11 mouse cellular contexts compared by ENCODE assay signal in genomic region chr7:101908367-101908766, GRCm38 (mm10). TPM values are rescaled to one million over a fixed set of nuclear protein-coding genes. Genes with fewer than 3 reads are reported as not detected.
DNase-seq lines count a peak whose midpoint lies in the region; ATAC-seq and TF ChIP-seq lines count a peak whose summit lies in the region.
"Had no signal": no experiment of that assay in that cellular context is flagged by ENCODE, and none has a peak within 500 bp of the region (broad histone marks: within the 10 kb centered on the region; RNA-seq: fewer than 3 reads in every experiment).

No protein-coding gene starts in this region.

- DNase-seq in layer of hippocampus, adult 2 months (ENCODE audit: low spot score in 2 of 2), result no peak
- no peak for DNase-seq in layer of hippocampus, postnatal 10 days (ENCODE audit: low spot score in 2 of 2)
- no peak for DNase-seq in embryonic facial prominence, embryonic 10.5 days (ENCODE audit: low spot score)
- DNase-seq in lung, postnatal 36 days, result peak; percentile 37
- DNase-seq in urinary bladder, postnatal 36 days (ENCODE audit: low spot score in 2 of 2), result no peak
- DNase-seq in frontal cortex, postnatal 25 days (ENCODE audit: low spot score in 2 of 2), result no peak
- DNase-seq in ovary, postnatal 14 days (ENCODE audit: low spot score), result no peak
- DNase-seq: thymus, postnatal 36 days had no signal

- H3K9me3 ChIP-seq in embryonic facial prominence, embryonic 10.5 days, result no peaks in the 10 kb centered on the region
- no peaks in the 10 kb centered on the region for H3K9me3 ChIP-seq in intestine, embryonic 16.5 days (ENCODE audit: control insufficient read depth, low read length)

- 0 out of 2 replicates have a peak overlapping the region, but pooled peaks have one; percentile 22 for H3K9ac ChIP-seq in intestine, embryonic 16.5 days (ENCODE audit: low read depth, low read length)

- no peak for TF ChIP-seq CTCF in layer of hippocampus, adult 2 months (conservative IDR thresholded peaks at IDR 0.05)

- WGBS in embryonic facial prominence, embryonic 10.5 days, result 85% methylated on average over 4 of the region's 4 CpGs
- WGBS in intestine, embryonic 16.5 days, result 67% methylated on average over 4 of the region's 4 CpGs

- peaks cover 54% of the 10 kb centered on the region for H3K36me3 ChIP-seq in embryonic facial prominence, embryonic 10.5 days (replicated peaks)
- H3K36me3 ChIP-seq in intestine, embryonic 16.5 days (ENCODE audit: control insufficient read depth, insufficient read depth, low read length), result peaks cover 14% of the 10 kb centered on the region

- ATAC-seq in intestine, embryonic 16.5 days, result no peak

- H3K4me1 ChIP-seq in embryonic facial prominence, embryonic 10.5 days, result peaks cover 21% of the 10 kb centered on the region
- peaks cover 21% of the 10 kb centered on the region for H3K4me1 ChIP-seq in intestine, embryonic 16.5 days (ENCODE audit: control insufficient read depth, insufficient read depth, low read length)

- peak overlapping the region; percentile 100 for H3K27ac ChIP-seq in layer of hippocampus, adult 2 months
- no peak overlapping the region for H3K27ac ChIP-seq in embryonic facial prominence, embryonic 10.5 days (replicated peaks)
- H3K27ac ChIP-seq in intestine, embryonic 16.5 days (ENCODE audit: low read length), result 0 out of 2 replicates have a peak overlapping the region, but pooled peaks have one; percentile 14

- no peak overlapping the region for H3K4me3 ChIP-seq in layer of hippocampus, adult 2 months
- H3K4me3 ChIP-seq in embryonic facial prominence, embryonic 10.5 days, result peak overlapping the region; percentile 3; the same call in 1 of the 2 replicates
- no peak overlapping the region for H3K4me3 ChIP-seq in intestine, embryonic 16.5 days (ENCODE audit: low read length)

- H3K27me3 ChIP-seq in embryonic facial prominence, embryonic 10.5 days (replicated peaks; ENCODE audit: low read depth, poor library complexity, severe bottlenecking), result no peaks in the 10 kb centered on the region
- H3K27me3 ChIP-seq in intestine, embryonic 16.5 days (replicated peaks; ENCODE audit: control insufficient read depth, insufficient read depth, low read length), result no peaks in the 10 kb centered on the region

- 0 out of 2 replicates have a peak overlapping the region, but pooled peaks have one; percentile 16 for H3K4me2 ChIP-seq in intestine, embryonic 16.5 days (ENCODE audit: low read depth, low read length)

RNA-seq across cellular contexts. Expression of gene Tomt, which starts 2.2 kb away (rescaled TPM):
- under 1 TPM in 1 of 2 experiments, not detected in 1; 0.20 TPM for total RNA-seq in layer of hippocampus, adult 2 months (2021)
- under 1 TPM in 1 of 2 experiments, not detected in 1; 0.11 TPM for total RNA-seq in layer of hippocampus, postnatal 10 days (2021)
- 0.59 and 0.72 TPM in 2 replicates for polyA plus RNA-seq in embryonic facial prominence, embryonic 10.5 days (2016; fragmentation: Nextera tagmentation; extraction: Ambion mirVana)
- polyA plus RNA-seq in intestine, embryonic 16.5 days (2015; fragmentation: Nextera tagmentation; extraction: Ambion mirVana), result 0.24 and 0.28 TPM in 2 replicates
- total RNA-seq: heart, postnatal 36 days had no signal

RNA-seq across cellular contexts. Expression of gene Lamtor1, which starts 2.7 kb away (rescaled TPM):
- total RNA-seq in layer of hippocampus, adult 2 months (2021), result 10 to 100 TPM; 90.2 to 95.6 TPM
- 10 to 100 TPM; 98.0 to 98.3 TPM for total RNA-seq in layer of hippocampus, postnatal 10 days (2021)
- polyA plus RNA-seq in embryonic facial prominence, embryonic 10.5 days (2016; fragmentation: Nextera tagmentation; extraction: Ambion mirVana), result 159 and 168 TPM in 2 replicates
- 236 and 245 TPM in 2 replicates for polyA plus RNA-seq in intestine, embryonic 16.5 days (2015; fragmentation: Nextera tagmentation; extraction: Ambion mirVana)

RNA-seq across cellular contexts. Expression of gene Lrrc51, which starts 25.3 kb away (rescaled TPM):
- total RNA-seq in layer of hippocampus, adult 2 months (2021), result 1 to 10 TPM; 5.4 to 5.9 TPM
- total RNA-seq in layer of hippocampus, postnatal 10 days (2021), result 1 to 10 TPM; 5.2 to 6.5 TPM
- 9.4 and 9.7 TPM in 2 replicates for polyA plus RNA-seq in embryonic facial prominence, embryonic 10.5 days (2016; fragmentation: Nextera tagmentation; extraction: Ambion mirVana)
- 9.7 and 10.1 TPM in 2 replicates for polyA plus RNA-seq in intestine, embryonic 16.5 days (2015; fragmentation: Nextera tagmentation; extraction: Ambion mirVana)

RNA-seq across cellular contexts. Expression of gene Numa1, which starts 25.5 kb away (rescaled TPM):
- 100 to 1,000 TPM; 114 to 118 TPM for total RNA-seq in layer of hippocampus, adult 2 months (2021)
- 10 to 100 TPM; 64.7 to 71.6 TPM for total RNA-seq in layer of hippocampus, postnatal 10 days (2021)
- 110 and 113 TPM in 2 replicates for polyA plus RNA-seq in embryonic facial prominence, embryonic 10.5 days (2016; fragmentation: Nextera tagmentation; extraction: Ambion mirVana)
- polyA plus RNA-seq in intestine, embryonic 16.5 days (2015; fragmentation: Nextera tagmentation; extraction: Ambion mirVana), result 39.9 and 41.9 TPM in 2 replicates

RNA-seq across cellular contexts. Expression of gene Folr1, which starts 37.8 kb away (rescaled TPM):
- total RNA-seq in layer of hippocampus, adult 2 months (2021), result 1 to 10 TPM in 1 of 2 experiments, not detected in 1; 1.2 TPM
- total RNA-seq in layer of hippocampus, postnatal 10 days (2021), result 10 to 100 TPM in 1 of 2 experiments, 1 to 10 TPM in 1; 1.3 to 17.2 TPM
- 1.2 and 2.4 TPM in 2 replicates for polyA plus RNA-seq in embryonic facial prominence, embryonic 10.5 days (2016; fragmentation: Nextera tagmentation; extraction: Ambion mirVana)
- polyA plus RNA-seq in intestine, embryonic 16.5 days (2015; fragmentation: Nextera tagmentation; extraction: Ambion mirVana), result 201 and 253 TPM in 2 replicates
- total RNA-seq: common myeloid progenitor, adult 5-6 weeks had no signal
